Mouse (Mus musculus) ES-E14 (cell line): ENCODE measurements around the gene Cdc34b. TPM values are rescaled to one million over a fixed set of nuclear protein-coding genes. Genes with fewer than 3 reads are reported as not detected.

Source experiments
- DNase-seq: peaks from one replicate; pipeline ENCODE4 v3.0.0-alpha.2; 2013; ENCODE audit warnings: low read depth, low spot score
- H3K27ac ChIP-seq: 2 replicates; pipeline ENCODE4 v1.5.1; 2012; ENCODE audit warnings: low read depth, mild to moderate bottlenecking, low read length, moderate library complexity, mixed read lengths; ENCODE audit not compliant: poor library complexity, insufficient read depth, severe bottlenecking
- H3K36me3 ChIP-seq: 2 replicates; pipeline ENCODE4 v1.6.1; 2012; ENCODE audit warnings: mild to moderate bottlenecking, low read length, moderate library complexity, mixed read lengths; ENCODE audit not compliant: control insufficient read depth, poor library complexity, insufficient read depth, severe bottlenecking
- H3K4me1 ChIP-seq, 2 experiments: fragments of 150-350 bp in 1 of 2; sonication (generic) in 1 of 2; 2 replicates each; pipeline ENCODE4 v1.6.1; 2012; ENCODE audit warnings: low read length in 2 of 2, mild to moderate bottlenecking in 1 of 2, mixed read lengths in 1 of 2; ENCODE audit not compliant: control insufficient read depth in 2 of 2, insufficient read depth in 2 of 2, poor library complexity in 1 of 2
- H3K4me3 ChIP-seq, 2 experiments: fragments of 150-350 bp in 1 of 2; sonication (generic) in 1 of 2; 2 replicates each; pipeline ENCODE4 v1.5.1; 2012; ENCODE audit warnings: low read length in 2 of 2, low read depth in 1 of 2, mild to moderate bottlenecking in 1 of 2, mixed read lengths in 1 of 2; ENCODE audit not compliant: insufficient read depth in 1 of 2, poor library complexity in 1 of 2, severe bottlenecking in 1 of 2
- H3K9ac ChIP-seq: 2 replicates; pipeline ENCODE4 v1.6.1; 2012; ENCODE audit warnings: low read depth, mild to moderate bottlenecking, low read length, mixed read lengths; ENCODE audit not compliant: poor library complexity, insufficient read depth, severe bottlenecking
- H3K9me3 ChIP-seq: fragments of 150-350 bp; sonication (generic); 2 replicates; pipeline ENCODE4 v1.6.1; 2012; ENCODE audit warnings: low read depth, mild to moderate bottlenecking, low read length; ENCODE audit not compliant: control insufficient read depth, insufficient read depth
- CHD2 ChIP-seq: IDR thresholded peaks from 2 replicates; pipeline ENCODE4 v1.6.1; 2014; ENCODE audit warnings: mild to moderate bottlenecking, low read depth, low read length, inconsistent platforms
- HCFC1 ChIP-seq: IDR thresholded peaks from 2 replicates; pipeline ENCODE4 v1.6.1; 2012; ENCODE audit warnings: low read length, inconsistent platforms, borderline replicate concordance; ENCODE audit not compliant: insufficient read depth
- MAFK ChIP-seq: IDR thresholded peaks from 2 replicates; pipeline ENCODE4 v1.6.1; 2014; ENCODE audit warnings: mild to moderate bottlenecking, low read depth, low read length, inconsistent platforms; ENCODE audit not compliant: insufficient read depth
- ZC3H11A ChIP-seq: IDR thresholded peaks from 2 replicates; pipeline ENCODE4 v1.6.1; 2012; ENCODE audit warnings: low read depth, mild to moderate bottlenecking, inconsistent platforms, low read length, borderline replicate concordance
- ZNF384 ChIP-seq: IDR thresholded peaks from 2 replicates; pipeline ENCODE4 v1.6.1; 2012; ENCODE audit warnings: low read depth, low read length, inconsistent platforms
- in situ Hi-C, 2 experiments: fragments of 600-800 bp; cut with MboI; formaldehyde crosslinking; loops; one replicate each; pipeline ENCODE4 v1.15.1; 2025; ENCODE audit warnings: low sequenced_read_pairs in 2 of 2, inconsistent platforms in 1 of 2; ENCODE audit not compliant: unreplicated experiment in 2 of 2
- total RNA-seq: library from RNA; depleted of rRNA; stranded (reverse); fragments of 300-350 nt; gene quantifications from 2 replicates; pipeline ENCODE4 v1.2.3, GENCODE M21; 2012

The Cdc34b gene
- total RNA-seq, 1 experiment, result 0.54 TPM

GRCm38 (mm10) chr11:94704472-94704871 lies 37.1 kb upstream of the Cdc34b start, which contains the start of gene Gm11541:
Gm11541 (minus strand) TSS chr11:94704499.
- Histone ChIP-seq H3K36me3 (no peaks in the 10 kb centered on the region), H3K9me3 (no peaks in the 10 kb centered on the region), H3K27ac (no peak within 1 kb of the TSS), H3K4me3 (no peak within 1 kb of the TSS), H3K4me1 (no peaks in the 10 kb centered on the region; a peak in 1 of 4 replicates), H3K9ac (no peak within 1 kb of the TSS)
- in situ Hi-C loops, result no loop called here
- no peak for DNase-seq
- no peak for TF ChIP-seq HCFC1
- TF ChIP-seq ZC3H11A, result no peak
- TF ChIP-seq ZNF384, result no peak
- TF ChIP-seq CHD2, result no peak
- TF ChIP-seq MAFK, result no peak

DNA sequence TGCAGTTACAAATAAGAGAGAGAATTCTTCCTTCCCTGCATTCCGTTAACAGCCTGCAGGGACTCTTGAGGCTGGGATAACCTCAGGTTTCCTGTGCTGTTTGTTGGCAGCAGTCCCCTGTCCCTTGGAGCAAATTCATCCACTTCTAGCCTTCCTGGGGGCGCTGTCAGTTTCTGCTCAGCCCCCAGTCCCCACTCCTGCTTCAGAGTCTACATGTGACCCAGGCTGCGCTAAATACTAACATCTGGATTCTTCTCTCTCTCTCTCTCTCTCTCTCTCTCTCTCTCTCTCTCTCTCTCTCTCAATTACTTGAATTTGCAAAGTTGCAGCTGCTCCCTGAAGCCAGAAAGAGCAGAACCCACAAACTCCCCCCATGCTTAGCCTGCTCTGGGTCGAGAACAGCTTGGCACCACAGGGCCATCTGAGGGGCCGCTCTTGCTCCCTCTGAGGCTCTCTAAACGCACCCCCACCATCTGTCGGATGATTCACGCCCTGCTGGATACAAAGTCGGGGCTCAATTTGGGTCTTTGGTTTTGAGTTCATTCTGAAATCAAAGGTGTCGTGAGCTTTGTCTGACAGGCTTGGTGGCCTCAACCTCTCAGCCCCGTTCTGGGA lies 28.2 kb upstream of the Cdc34b start:
- H3K4me3 ChIP-seq, result no peak overlapping the region
- no peak for DNase-seq
- H3K27ac ChIP-seq, result no peak overlapping the region
- in situ Hi-C loops, result no loop called here
- H3K4me1 ChIP-seq, result peaks cover 0 to 4% of the 10 kb centered on the region in 2 experiments; a peak in 1 of 4 replicates
- H3K9ac ChIP-seq, result no peak overlapping the region
- TF ChIP-seq ZNF384 (no peak), HCFC1 (no peak), CHD2 (no peak), ZC3H11A (no peak), MAFK (no peak)
- H3K36me3 ChIP-seq, result no peaks in the 10 kb centered on the region
- H3K9me3 ChIP-seq, result no peaks in the 10 kb centered on the region

GRCm38 (mm10) chr11:94715622-94716021 lies 26.0 kb upstream of the Cdc34b start:
- H3K4me3 ChIP-seq, result no peak overlapping the region
- H3K9ac ChIP-seq, result no peak overlapping the region
- DNase-seq, result no peak
- in situ Hi-C loops, result no loop called here
- no peak overlapping the region for H3K27ac ChIP-seq
- TF ChIP-seq HCFC1, result no peak
- no peak for TF ChIP-seq ZNF384
- TF ChIP-seq ZC3H11A, result no peak
- no peak for TF ChIP-seq MAFK
- TF ChIP-seq CHD2, result no peak
- no peaks in the 10 kb centered on the region for H3K9me3 ChIP-seq
- peaks cover 0 to 4% of the 10 kb centered on the region in 2 experiments; a peak in 1 of 4 replicates for H3K4me1 ChIP-seq
- no peaks in the 10 kb centered on the region for H3K36me3 ChIP-seq

GRCm38 (mm10) chr11:94716754-94717153 lies 24.8 kb upstream of the Cdc34b start:
- Histone ChIP-seq H3K4me1 (peaks cover 0 to 4% of the 10 kb centered on the region in 2 experiments; a peak in 1 of 4 replicates), H3K27ac (no peak overlapping the region), H3K9ac (no peak overlapping the region), H3K36me3 (no peaks in the 10 kb centered on the region), H3K9me3 (no peaks in the 10 kb centered on the region), H3K4me3 (no peak overlapping the region)
- in situ Hi-C loops, result no loop called here
- no peak for DNase-seq
- TF ChIP-seq ZC3H11A (no peak), HCFC1 (no peak), MAFK (no peak), CHD2 (no peak), ZNF384 (no peak)

GRCm38 (mm10) chr11:94717239-94717638 lies 24.3 kb upstream of the Cdc34b start:
- TF ChIP-seq MAFK (no peak), ZNF384 (no peak)
- no peaks in the 10 kb centered on the region for H3K9me3 ChIP-seq
- H3K36me3 ChIP-seq, result no peaks in the 10 kb centered on the region
- in situ Hi-C loops, result no loop called here
- no peak overlapping the region for H3K9ac ChIP-seq
- no peak overlapping the region for H3K4me3 ChIP-seq
- no peak for DNase-seq
- H3K4me1 ChIP-seq, result peaks cover 0 to 4% of the 10 kb centered on the region in 2 experiments; a peak in 1 of 4 replicates
- no peak overlapping the region for H3K27ac ChIP-seq
